Mouse (Mus musculus) erythroblast, adult 5-6 weeks (primary cell): ENCODE measurements around the gene Olfr643. TPM values are rescaled to one million over a fixed set of nuclear protein-coding genes. Genes with fewer than 3 reads are reported as not detected.
"Not testable (repeated sequence)": the region's sequence is repeated elsewhere in the genome, so short reads cannot be mapped to it uniquely, and the experiment has no call there.

ENCODE experiments used
- ATAC-seq: replicated peaks from 2 replicates; pipeline ENCODE4 v1.8.0; 2016; ENCODE audit warnings: moderate number of reproducible peaks, mild to moderate bottlenecking, moderate TSS enrichment, inconsistent platforms; ENCODE audit not compliant: poor library complexity, low FRiP score, severe bottlenecking
- total RNA-seq, 2 experiments: library from RNA; stranded (forward) in 1 of 2; stranded (reverse) in 1 of 2; fragments of 150-400 nt in 1 of 2; fragments of 200-764, 138-1000 nt in 1 of 2; gene quantifications; 2 replicates each; pipeline versions ENCODE4 v1.2.3 to v1.2.4; 2015 to 2017; ENCODE audit warnings: low replicate concordance in 2 of 2

Gene Olfr643
- total RNA-seq, 2 experiments from 2014 or later = not detected

DNA sequence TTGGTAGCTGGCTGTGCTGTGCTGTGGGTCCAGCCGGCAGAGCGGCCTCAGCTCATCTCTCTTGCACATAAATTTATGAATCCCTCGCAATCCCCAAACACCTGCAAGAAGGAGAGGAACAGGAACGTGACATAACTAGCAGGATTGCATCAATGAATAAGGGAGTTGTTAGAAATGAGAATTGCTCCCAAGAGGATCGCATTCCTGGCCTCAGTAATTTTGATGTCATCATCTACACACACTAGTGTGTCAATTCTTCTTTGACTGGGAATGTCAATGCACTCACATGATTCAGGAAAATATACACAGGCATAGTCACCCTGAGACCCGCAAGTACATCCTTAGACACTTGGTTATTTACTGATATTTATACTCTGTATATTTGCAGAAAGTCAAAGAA is 111.7 kb downstream of the Olfr643 start, which contains the start of gene Olfr640:
Olfr640 (minus strand) TSS at position 101 of the 400 bp plus-strand sequence.
- no peak for ATAC-seq

DNA sequence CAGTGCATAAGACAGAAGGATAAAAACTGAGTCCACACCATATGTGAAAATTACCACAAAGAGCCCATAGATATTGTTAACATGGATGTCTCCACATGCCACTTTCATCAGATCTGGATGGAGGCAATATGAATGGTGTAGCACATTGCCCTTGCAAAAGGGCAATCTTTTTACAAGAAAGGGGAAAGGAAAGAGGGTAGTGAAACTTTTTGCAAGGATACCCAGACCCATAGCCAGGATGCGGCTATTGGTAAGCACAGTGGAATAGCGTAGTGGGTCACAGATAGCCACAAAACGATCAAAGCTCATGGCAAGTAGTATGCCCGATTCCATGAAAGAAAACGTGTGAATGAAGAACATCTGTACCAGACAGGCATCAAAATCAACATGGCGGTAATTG is 115.6 kb downstream of the Olfr643 start:
- ATAC-seq = no peak

DNA sequence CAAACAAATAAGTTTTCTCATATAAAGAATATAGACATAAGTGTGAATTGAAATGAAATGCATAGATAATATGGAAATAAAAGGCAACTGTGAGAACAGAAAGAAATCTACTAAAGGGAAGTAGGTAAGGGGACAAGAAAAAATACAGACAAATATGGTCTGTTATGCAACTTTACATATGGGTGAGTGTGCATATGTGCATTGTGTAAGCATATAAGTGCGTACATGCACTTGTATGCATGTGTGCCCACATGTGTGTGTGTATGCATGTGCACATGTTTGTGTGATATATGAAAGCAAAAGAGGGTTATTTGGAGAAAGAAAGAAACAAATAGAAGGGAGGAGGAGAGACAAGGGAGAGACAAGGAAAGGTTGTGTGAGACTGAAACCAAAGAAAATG is 118.3 kb downstream of the Olfr643 start:
- ATAC-seq = no peak

DNA sequence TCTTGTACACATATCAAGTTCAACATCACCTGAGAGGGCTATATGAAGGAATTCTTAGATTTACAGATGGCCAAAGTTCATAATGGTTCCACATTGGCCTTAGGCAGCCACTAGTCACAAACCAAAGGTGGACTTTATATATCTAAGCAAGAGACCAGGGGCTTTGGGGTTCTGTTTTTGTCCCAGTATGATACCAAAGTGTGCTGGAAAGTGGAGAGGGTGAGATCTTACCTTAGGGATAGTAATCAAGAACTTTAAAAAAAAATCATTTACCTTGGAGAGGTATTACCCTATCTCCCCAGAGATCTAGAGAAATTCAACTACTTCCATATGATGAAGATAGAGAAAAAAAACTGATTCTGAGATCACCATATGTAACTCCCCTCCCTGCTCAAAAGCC is 120.0 kb downstream of the Olfr643 start, which contains the start of gene Olfr639:
Olfr639 (minus strand) TSS at position 101 of the 400 bp plus-strand sequence.
- ATAC-seq = no peak

DNA sequence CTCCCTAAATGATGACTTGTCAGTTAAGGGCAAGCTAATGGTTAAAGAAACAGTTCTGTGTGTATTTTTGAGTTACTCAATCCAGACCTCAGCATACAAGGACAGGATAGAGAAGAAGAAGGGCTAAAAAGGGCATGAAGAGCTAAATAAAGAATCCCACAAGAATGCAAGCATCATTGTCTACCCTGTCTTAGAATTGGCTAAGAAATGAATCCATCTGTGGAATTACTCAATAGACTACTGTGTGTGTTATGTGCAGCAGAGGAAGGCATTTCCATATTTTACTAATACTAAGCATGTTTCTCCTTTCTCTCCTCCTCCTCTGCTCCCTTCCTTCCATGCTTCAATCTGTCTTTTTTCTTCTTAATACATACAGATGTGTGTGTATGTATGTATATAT is 138.1 kb downstream of the Olfr643 start:
- no peak for ATAC-seq

DNA sequence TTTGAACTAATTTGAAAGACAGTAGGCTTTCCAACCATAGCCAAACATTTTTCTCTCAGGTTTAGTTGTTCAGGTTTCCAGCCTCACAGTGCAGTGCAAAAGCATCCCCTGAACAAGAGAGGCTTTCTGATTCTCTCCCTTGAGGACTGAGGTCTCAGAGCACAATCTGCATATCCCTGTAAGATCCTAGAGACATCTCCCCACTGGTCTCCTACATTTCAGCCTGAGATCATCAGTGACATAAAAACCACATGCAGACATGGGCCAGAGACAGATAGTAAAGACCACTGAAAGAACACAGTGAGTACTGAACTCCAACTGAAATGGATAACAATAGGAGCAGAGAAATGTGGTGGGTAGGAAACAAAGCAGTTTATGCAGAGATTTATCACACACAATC is 138.8 kb downstream of the Olfr643 start, which contains the start of gene Olfr638:
Olfr638 (plus strand) TSS at position 301 of the 400 bp plus-strand sequence.
- no peak for ATAC-seq

DNA sequence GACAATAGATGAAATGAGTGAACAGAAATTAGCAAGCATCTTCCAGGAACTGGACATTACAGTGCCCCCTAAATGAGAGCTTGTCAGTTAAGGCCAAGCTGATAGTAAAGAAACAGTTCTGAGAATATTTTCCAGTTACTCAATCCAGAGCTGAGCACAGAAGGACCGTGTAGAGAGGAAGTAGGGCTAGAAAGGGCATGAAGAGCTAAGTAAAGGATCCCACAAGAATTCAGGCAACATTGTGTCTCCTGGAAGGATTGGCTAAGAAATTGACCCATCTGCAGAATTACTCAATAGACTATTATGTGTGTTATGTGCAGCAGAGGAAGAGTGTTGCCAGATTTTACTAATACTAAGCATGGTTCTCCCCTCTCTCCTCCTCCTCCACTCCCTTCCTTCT is 165.4 kb downstream of the Olfr643 start:
- ATAC-seq = no peak

DNA sequence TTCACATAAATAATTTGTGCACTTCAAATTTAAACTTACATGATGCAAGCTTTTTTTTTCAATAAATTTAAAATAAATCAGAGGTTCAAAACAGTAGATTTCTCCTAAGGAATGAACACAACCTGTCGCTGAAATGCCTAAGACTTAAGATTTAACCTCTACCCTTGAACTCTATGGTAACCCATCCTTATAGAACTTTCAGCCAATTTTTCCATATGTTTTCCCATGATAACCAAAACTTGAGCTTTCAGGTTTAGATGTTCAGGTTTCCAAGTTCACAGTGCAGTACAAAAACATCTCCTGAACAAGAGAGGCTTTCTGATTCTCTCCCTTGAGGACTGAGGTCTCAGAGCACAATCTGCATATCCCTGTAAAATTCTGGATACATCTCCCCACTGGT is 166.4 kb downstream of the Olfr643 start, which contains the start of gene Olfr635:
Olfr635 (plus strand) TSS at position 301 of the 400 bp plus-strand sequence.
- ATAC-seq = no peak

DNA sequence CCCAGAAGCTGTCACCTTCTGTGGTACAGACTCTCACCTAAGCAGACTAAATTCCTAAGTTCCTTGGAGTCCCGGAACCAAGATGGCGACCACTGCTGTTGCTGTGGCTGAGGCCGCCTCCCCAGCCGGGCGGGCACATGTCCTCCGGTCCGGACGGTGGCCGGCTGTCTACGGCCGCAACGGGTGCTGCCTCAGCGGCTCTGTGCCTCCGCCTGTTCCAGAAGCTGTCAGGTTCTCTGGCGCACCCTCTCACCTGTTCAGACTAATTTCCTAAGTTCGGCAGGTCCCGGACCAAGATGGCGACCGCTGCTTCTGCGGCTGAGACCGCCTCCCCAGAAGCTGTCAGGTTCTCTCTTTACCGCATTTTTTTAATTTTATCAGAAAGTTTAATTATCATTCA is 170.3 kb downstream of the Olfr643 start:
- ATAC-seq = not testable (repeated sequence)

Other genes starting within 250 kb of the Olfr643 start
- gene Olfr64, start 242.9 kb downstream of the Olfr643 start, total RNA-seq (2015; ENCODE audit: low replicate concordance) = not detected in 2 replicates
- gene Olfr64, start 242.9 kb downstream of the Olfr643 start, total RNA-seq (2017; ENCODE audit: low replicate concordance) = 0.14 and 0.34 TPM in 2 replicates
- gene Olfr65, start 233.9 kb downstream of the Olfr643 start, total RNA-seq (2015; ENCODE audit: low replicate concordance) = not detected in 2 replicates
- 0.28 TPM in 1 of 2 replicates, not detected in the other for gene Olfr65, start 233.9 kb downstream of the Olfr643 start, total RNA-seq (2017; ENCODE audit: low replicate concordance)
- gene Olfr631, start 208.6 kb downstream of the Olfr643 start, total RNA-seq (2015; ENCODE audit: low replicate concordance) = 1.0 TPM in 1 of 2 replicates, not detected in the other
- gene Olfr631, start 208.6 kb downstream of the Olfr643 start, total RNA-seq (2017; ENCODE audit: low replicate concordance) = 2.1 TPM in 1 of 2 replicates, not detected in the other
- not detected in 2 replicates for gene Olfr632, start 203.1 kb downstream of the Olfr643 start, total RNA-seq (2015; ENCODE audit: low replicate concordance)
- gene Olfr632, start 203.1 kb downstream of the Olfr643 start, total RNA-seq (2017; ENCODE audit: low replicate concordance) = 1.7 TPM in 1 of 2 replicates, not detected in the other
- gene Olfr633, start 193.0 kb downstream of the Olfr643 start, total RNA-seq (2015; ENCODE audit: low replicate concordance) = not detected in 2 replicates
- gene Olfr633, start 193.0 kb downstream of the Olfr643 start, total RNA-seq (2017; ENCODE audit: low replicate concordance) = not detected in 2 replicates
- not detected in 2 replicates for gene Olfr635, start 166.3 kb downstream of the Olfr643 start, total RNA-seq (2015; ENCODE audit: low replicate concordance)
- 0.09 and 0.14 TPM in 2 replicates for gene Olfr635, start 166.3 kb downstream of the Olfr643 start, total RNA-seq (2017; ENCODE audit: low replicate concordance)
- gene Olfr638, start 138.7 kb downstream of the Olfr643 start, total RNA-seq (2015; ENCODE audit: low replicate concordance) = not detected in 2 replicates
- not detected in 2 replicates for gene Olfr638, start 138.7 kb downstream of the Olfr643 start, total RNA-seq (2017; ENCODE audit: low replicate concordance)
- gene Olfr639, start 120.1 kb downstream of the Olfr643 start, total RNA-seq (2015; ENCODE audit: low replicate concordance) = not detected in 2 replicates
- gene Olfr639, start 120.1 kb downstream of the Olfr643 start, total RNA-seq (2017; ENCODE audit: low replicate concordance) = 0.09 and 0.14 TPM in 2 replicates
- not detected in 2 replicates for gene Olfr640, start 111.8 kb downstream of the Olfr643 start, total RNA-seq (2015; ENCODE audit: low replicate concordance)
- gene Olfr640, start 111.8 kb downstream of the Olfr643 start, total RNA-seq (2017; ENCODE audit: low replicate concordance) = not detected in 2 replicates
- not detected in 2 replicates for gene Olfr641, start 102.0 kb downstream of the Olfr643 start, total RNA-seq (2015; ENCODE audit: low replicate concordance)
- gene Olfr641, start 102.0 kb downstream of the Olfr643 start, total RNA-seq (2017; ENCODE audit: low replicate concordance) = 0.98 TPM in 1 of 2 replicates, not detected in the other
- not detected in 2 replicates for gene Olfr642, start 84.7 kb downstream of the Olfr643 start, total RNA-seq (2015; ENCODE audit: low replicate concordance)
- gene Olfr642, start 84.7 kb downstream of the Olfr643 start, total RNA-seq (2017; ENCODE audit: low replicate concordance) = 0.14 TPM in 1 of 2 replicates, not detected in the other
- gene 4930516K23Rik, start 76.0 kb downstream of the Olfr643 start, total RNA-seq (2015; ENCODE audit: low replicate concordance) = not detected in 2 replicates
- gene 4930516K23Rik, start 76.0 kb downstream of the Olfr643 start, total RNA-seq (2017; ENCODE audit: low replicate concordance) = not detected in 2 replicates
- not detected in 2 replicates for gene Olfr644, start 65.5 kb downstream of the Olfr643 start, total RNA-seq (2015; ENCODE audit: low replicate concordance)
- not detected in 2 replicates for gene Olfr644, start 65.5 kb downstream of the Olfr643 start, total RNA-seq (2017; ENCODE audit: low replicate concordance)
- not detected in 2 replicates for gene Olfr645, start 51.9 kb downstream of the Olfr643 start, total RNA-seq (2015; ENCODE audit: low replicate concordance)
- not detected in 2 replicates for gene Olfr645, start 51.9 kb downstream of the Olfr643 start, total RNA-seq (2017; ENCODE audit: low replicate concordance)
- not detected in 2 replicates for gene Olfr646, start 32.5 kb downstream of the Olfr643 start, total RNA-seq (2015; ENCODE audit: low replicate concordance)
- gene Olfr646, start 32.5 kb downstream of the Olfr643 start, total RNA-seq (2017; ENCODE audit: low replicate concordance) = not detected in 2 replicates
- not detected in 2 replicates for gene Ubqln5, start 7.6 kb downstream of the Olfr643 start, total RNA-seq (2015; ENCODE audit: low replicate concordance)
- gene Ubqln5, start 7.6 kb downstream of the Olfr643 start, total RNA-seq (2017; ENCODE audit: low replicate concordance) = not detected in 2 replicates
- not detected in 2 replicates for gene Ubqln3, start 5.9 kb upstream of the Olfr643 start, total RNA-seq (2015; ENCODE audit: low replicate concordance)
- gene Ubqln3, start 5.9 kb upstream of the Olfr643 start, total RNA-seq (2017; ENCODE audit: low replicate concordance) = not detected in 2 replicates
- gene Ubqlnl, start 13.2 kb upstream of the Olfr643 start, total RNA-seq (2015; ENCODE audit: low replicate concordance) = not detected in 2 replicates
- not detected in 2 replicates for gene Ubqlnl, start 13.2 kb upstream of the Olfr643 start, total RNA-seq (2017; ENCODE audit: low replicate concordance)
- gene Olfm5, start 27.4 kb upstream of the Olfr643 start, total RNA-seq (2015; ENCODE audit: low replicate concordance) = not detected in 2 replicates
- 0.34 TPM in 1 of 2 replicates, not detected in the other for gene Olfm5, start 27.4 kb upstream of the Olfr643 start, total RNA-seq (2017; ENCODE audit: low replicate concordance)
- 1.5 and 2.1 TPM in 2 replicates for gene Olfr648, start 46.0 kb upstream of the Olfr643 start, total RNA-seq (2015; ENCODE audit: low replicate concordance)
- gene Olfr648, start 46.0 kb upstream of the Olfr643 start, total RNA-seq (2017; ENCODE audit: low replicate concordance) = 0.14 and 0.60 TPM in 2 replicates
- not detected in 2 replicates for gene Olfr649, start 58.6 kb upstream of the Olfr643 start, total RNA-seq (2015; ENCODE audit: low replicate concordance)
- not detected in 2 replicates for gene Olfr649, start 58.6 kb upstream of the Olfr643 start, total RNA-seq (2017; ENCODE audit: low replicate concordance)
- gene Trim6, start 81.4 kb upstream of the Olfr643 start, total RNA-seq (2015; ENCODE audit: low replicate concordance) = not detected in 2 replicates
- gene Trim6, start 81.4 kb upstream of the Olfr643 start, total RNA-seq (2017; ENCODE audit: low replicate concordance) = 0.09 and 0.56 TPM in 2 replicates
- 19.8 and 23.4 TPM in 2 replicates for gene Trim34a, start 107.1 kb upstream of the Olfr643 start, total RNA-seq (2015; ENCODE audit: low replicate concordance)
- gene Trim34a, start 107.1 kb upstream of the Olfr643 start, total RNA-seq (2017; ENCODE audit: low replicate concordance) = 21.4 and 27.9 TPM in 2 replicates
- gene Trim5, start 150.7 kb upstream of the Olfr643 start, total RNA-seq (2015; ENCODE audit: low replicate concordance) = 3.8 and 8.6 TPM in 2 replicates
- gene Trim5, start 150.7 kb upstream of the Olfr643 start, total RNA-seq (2017; ENCODE audit: low replicate concordance) = 0.28 and 2.8 TPM in 2 replicates
- gene Trim12a, start 178.1 kb upstream of the Olfr643 start, total RNA-seq (2015; ENCODE audit: low replicate concordance) = 40.8 and 46.3 TPM in 2 replicates
- gene Trim12a, start 178.1 kb upstream of the Olfr643 start, total RNA-seq (2017; ENCODE audit: low replicate concordance) = 35.4 and 42.4 TPM in 2 replicates
- gene Trim34b, start 192.1 kb upstream of the Olfr643 start, total RNA-seq (2015; ENCODE audit: low replicate concordance) = 2.9 TPM in 1 of 2 replicates, not detected in the other
- not detected in 2 replicates for gene Trim34b, start 192.1 kb upstream of the Olfr643 start, total RNA-seq (2017; ENCODE audit: low replicate concordance)
- 29.7 and 32.9 TPM in 2 replicates for gene Trim12c, start 216.0 kb upstream of the Olfr643 start, total RNA-seq (2015; ENCODE audit: low replicate concordance)
- 58.3 and 59.0 TPM in 2 replicates for gene Trim12c, start 216.0 kb upstream of the Olfr643 start, total RNA-seq (2017; ENCODE audit: low replicate concordance)
- gene Trim30b, start 232.5 kb upstream of the Olfr643 start, total RNA-seq (2015; ENCODE audit: low replicate concordance) = 0.19 and 7.5 TPM in 2 replicates
- gene Trim30b, start 232.5 kb upstream of the Olfr643 start, total RNA-seq (2017; ENCODE audit: low replicate concordance) = 4.9 and 5.0 TPM in 2 replicates